ENCODE assay signal across 8 mouse cellular contexts in genomic region chr6:23839009-23839811, GRCm38 (mm10). TPM values are rescaled to one million over a fixed set of nuclear protein-coding genes. Genes with fewer than 3 reads are reported as not detected.
DNase-seq lines count a peak whose midpoint lies in the region; ATAC-seq and TF ChIP-seq lines count a peak whose summit lies in the region.

Gene Cadps2, minus strand, starts transcription at chr6:23839421.

- DNase-seq in adrenal gland, adult (ENCODE audit: inconsistent age in 2 of 2, low spot score in 1 of 2) = peak; percentile 56 to 92
- DNase-seq in cerebellum, adult 18-20 months = peak; percentile 72 to 82
- DNase-seq in forebrain, postnatal 0 days = peak; percentile 50
- DNase-seq in heart, postnatal 4 days = peak; percentile 53
- DNase-seq in layer of hippocampus, adult 9-11 months = peak; percentile 4
- peak; percentile 36 for DNase-seq in ovary, postnatal 10 days (ENCODE audit: low spot score)
- no peak for DNase-seq in MN1 (ENCODE audit: low spot score)

- H3K9ac ChIP-seq in forebrain, postnatal 0 days = peak within 1 kb of the TSS; percentile 66
- H3K9ac ChIP-seq in lung, embryonic 15.5 days = peak within 1 kb of the TSS; percentile 66

- peak within 1 kb of the TSS; percentile 74 for H3K4me3 ChIP-seq in forebrain, postnatal 0 days (ENCODE audit: low read depth, low read length)
- H3K4me3 ChIP-seq in lung, embryonic 15.5 days = peak within 1 kb of the TSS; percentile 82

- WGBS in forebrain, postnatal 0 days = under 1% methylated on average over 92 of the region's 114 CpGs
- WGBS in lung, embryonic 15.5 days = under 1% methylated on average over 109 of the region's 114 CpGs

- H3K27ac ChIP-seq in forebrain, postnatal 0 days (ENCODE audit: low read depth, low read length) = peak within 1 kb of the TSS; percentile 29; the same call in 1 of the 2 replicates
- H3K27ac ChIP-seq in lung, embryonic 15.5 days = peak within 1 kb of the TSS; percentile 74

- H3K27me3 ChIP-seq in forebrain, postnatal 0 days (ENCODE audit: insufficient read depth, low read length) = no peaks in the 10 kb centered on the region
- peaks cover 11% of the 10 kb centered on the region for H3K27me3 ChIP-seq in lung, embryonic 15.5 days

- no peaks in the 10 kb centered on the region for H3K9me3 ChIP-seq in forebrain, postnatal 0 days (ENCODE audit: low read length)
- no peaks in the 10 kb centered on the region for H3K9me3 ChIP-seq in lung, embryonic 15.5 days

- peak; percentile 80 for ATAC-seq in forebrain, postnatal 0 days
- ATAC-seq in lung, embryonic 15.5 days (ENCODE audit: borderline replicate concordance, extremely low read depth, low FRiP score, low TSS enrichment) = peak; percentile 84

- peak within 1 kb of the TSS; percentile 84 for H3K4me2 ChIP-seq in forebrain, postnatal 0 days (ENCODE audit: low read depth)
- peak within 1 kb of the TSS; percentile 91 for H3K4me2 ChIP-seq in lung, embryonic 15.5 days

- TF ChIP-seq CTCF in forebrain, postnatal 0 days (IDR thresholded peaks at IDR 0.05; ENCODE audit: low read depth) = no peak

- no peaks in the 10 kb centered on the region for H3K36me3 ChIP-seq in forebrain, postnatal 0 days (ENCODE audit: insufficient read depth)
- H3K36me3 ChIP-seq in lung, embryonic 15.5 days = no peaks in the 10 kb centered on the region

- no peaks in the 10 kb centered on the region for H3K4me1 ChIP-seq in forebrain, postnatal 0 days (ENCODE audit: insufficient read depth)
- H3K4me1 ChIP-seq in lung, embryonic 15.5 days = peaks cover 11% of the 10 kb centered on the region; the same call in 1 of the 2 replicates

RNA-seq across cellular contexts. Expression of gene Cadps2, which starts in this region (rescaled TPM):
- 24.8 and 26.5 TPM in 2 replicates for total RNA-seq in forebrain, postnatal 0 days (2014; rRNA removed)
- polyA plus RNA-seq in forebrain, postnatal 0 days (2015; fragmentation: Nextera tagmentation; extraction: Ambion mirVana) = 4.8 and 7.0 TPM in 2 replicates
- 1 to 10 TPM; 2.1 to 2.5 TPM for total RNA-seq in heart, postnatal 4 days (2021)
- 7.2 and 7.9 TPM in 2 replicates for polyA plus RNA-seq in lung, embryonic 15.5 days (2015; fragmentation: Nextera tagmentation; extraction: Ambion mirVana)
